Mouse (Mus musculus): Measurements from ENCODE around the gene Itpr1.

DNA sequence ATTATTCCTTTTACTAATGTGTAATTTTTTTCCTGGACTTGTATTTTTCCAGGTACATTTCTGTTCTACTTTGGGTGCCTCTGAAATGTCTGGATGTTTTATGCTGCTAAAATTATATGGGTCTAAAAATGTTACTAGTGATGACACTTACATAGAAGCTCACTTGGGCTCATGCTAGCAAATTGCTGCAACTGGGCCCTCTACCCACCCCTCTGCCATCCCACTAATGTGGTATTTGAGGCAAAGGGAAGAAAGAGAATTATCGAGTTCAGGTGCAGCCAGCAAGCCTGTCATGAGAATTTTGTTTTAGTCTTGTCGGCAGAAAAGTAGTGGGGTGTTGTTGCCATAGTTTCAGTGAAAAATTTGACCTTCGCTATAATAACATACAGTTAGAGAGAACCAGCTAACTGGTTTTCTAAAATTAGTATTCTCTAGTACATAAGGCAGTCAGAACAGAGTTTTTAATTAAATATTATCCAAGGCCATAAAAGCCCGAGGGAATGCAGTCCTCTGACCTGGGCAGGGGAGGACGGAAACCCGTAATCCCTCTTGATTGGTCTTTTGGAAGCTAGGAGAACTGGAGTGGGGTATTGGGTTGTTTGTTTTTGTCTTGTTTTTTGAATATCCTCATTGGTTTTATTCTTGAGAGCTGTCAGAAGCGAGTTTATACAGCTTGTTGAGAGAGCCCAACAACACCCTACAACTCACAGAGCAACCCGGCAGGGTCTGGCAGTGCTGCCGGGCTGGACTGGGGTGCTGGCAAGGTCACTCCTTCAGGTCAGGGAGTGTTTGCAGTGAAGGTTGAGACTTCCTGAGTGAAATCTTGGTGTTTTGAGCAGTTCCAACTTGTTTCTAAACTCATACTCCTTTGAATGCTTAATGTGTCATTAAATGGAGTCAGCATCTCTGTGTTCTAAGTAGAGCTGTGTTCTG is 41.5 kb downstream of the Itpr1 start:
- no peak for TF ChIP-seq POLR2A (IDR thresholded peaks at IDR 0.05; ENCODE audit: low read depth, low read length)
- no peak for TF ChIP-seq CTCF (conservative IDR thresholded peaks at IDR 0.05; ENCODE audit: insufficient read depth, insufficient read length, low read depth, low read length)
